Mouse (Mus musculus): ENCODE data around the gene Fam13c. TPM values are rescaled to one million over a fixed set of nuclear protein-coding genes. Genes with fewer than 3 reads are reported as not detected.

The Fam13c gene
- polyA plus RNA-seq, 1 experiment, result 15.0 TPM

DNA sequence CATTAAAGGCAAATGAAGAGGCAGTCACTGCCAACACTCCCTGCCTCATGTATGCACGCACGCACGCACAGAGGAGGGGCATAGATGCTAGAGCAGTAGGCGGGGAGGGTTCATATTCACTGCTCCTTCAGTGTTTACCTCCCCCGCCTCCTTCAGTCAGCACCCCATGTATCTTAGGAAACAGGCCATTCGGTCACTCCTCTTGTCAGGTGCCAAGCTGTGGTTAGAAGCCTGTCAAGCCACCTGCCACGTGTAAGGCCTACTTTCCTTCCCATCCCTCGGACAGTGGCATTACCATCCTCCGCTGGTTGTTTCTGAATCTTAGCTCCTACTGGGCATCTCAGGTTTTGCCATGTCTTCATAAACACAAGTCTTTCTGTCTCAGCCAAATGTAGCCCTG lies 99.0 kb downstream of the Fam13c start:
- no peak overlapping the region for H3K4me2 ChIP-seq (ENCODE audit: low read depth)

DNA sequence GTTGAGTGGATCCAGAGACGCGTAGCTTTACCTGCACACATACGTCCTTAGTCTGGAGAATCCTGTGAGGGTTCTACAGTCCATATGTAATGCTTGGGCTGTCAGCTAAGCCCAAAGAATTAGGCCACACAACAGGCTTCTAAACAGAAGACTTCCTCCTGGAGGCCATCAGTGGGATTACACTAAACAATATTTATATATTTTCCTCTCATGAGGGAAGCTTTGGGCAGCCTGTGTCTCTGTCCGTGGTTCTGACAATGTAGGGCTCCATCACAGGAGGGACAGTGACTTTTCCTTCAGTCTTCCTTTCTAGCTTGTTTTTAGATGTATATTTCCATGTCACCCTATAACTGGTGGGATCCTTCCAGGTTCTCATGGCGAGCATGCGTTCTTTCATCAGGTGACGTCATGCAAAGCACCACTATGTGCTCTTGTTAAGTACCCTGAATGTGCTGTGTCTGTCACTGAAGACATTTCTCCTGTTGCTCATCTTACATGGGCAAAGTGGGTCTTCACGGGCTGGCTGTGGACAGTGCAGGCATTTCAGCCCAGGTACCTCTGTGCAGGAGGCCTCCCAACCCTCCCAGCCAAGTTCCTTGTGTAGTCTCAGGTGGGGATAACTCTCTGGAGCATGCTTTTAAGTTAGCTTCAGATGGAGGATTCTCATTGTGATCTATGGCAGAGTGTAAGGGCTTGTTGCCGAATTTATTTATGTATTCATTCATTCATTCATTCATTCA lies 100.3 kb downstream of the Fam13c start:
- H3ac ChIP-seq (ENCODE audit: control insufficient read depth, insufficient read length), result no peak overlapping the region
- H3K36me3 ChIP-seq (ENCODE audit: control insufficient read depth, insufficient read depth), result peaks cover 46% of the 10 kb centered on the region
- H3K79me2 ChIP-seq (ENCODE audit: control insufficient read depth, insufficient read depth), result no peaks in the 10 kb centered on the region
- no peak overlapping the region for H3K4me3 ChIP-seq
- no peaks in the 10 kb centered on the region for H3K27me3 ChIP-seq (ENCODE audit: control insufficient read depth, insufficient read depth, insufficient read length)
- H3K4me2 ChIP-seq (ENCODE audit: low read depth), result no peak overlapping the region
- TF ChIP-seq CEBPB (IDR thresholded peaks at IDR 0.05; ENCODE audit: insufficient read depth, poor library complexity, severe bottlenecking) (no peak), USF1 (IDR thresholded peaks at IDR 0.05; ENCODE audit: low read depth) (no peak), POLR2A (IDR thresholded peaks at IDR 0.05; ENCODE audit: insufficient read length, low read depth) (no peak), POLR2AphosphoS2 (IDR thresholded peaks at IDR 0.05; ENCODE audit: insufficient read length, low read depth) (no peak), E2F4 (IDR thresholded peaks at IDR 0.05; ENCODE audit: insufficient read depth) (no peak), SRF (IDR thresholded peaks at IDR 0.05; ENCODE audit: control insufficient read depth, insufficient read length, low read depth) (no peak), MYOD1 (IDR thresholded peaks at IDR 0.05; ENCODE audit: control insufficient read depth in 1 of 3, insufficient read length in 2 of 3, low read depth in 2 of 3) (no peak), REST (IDR thresholded peaks at IDR 0.05; ENCODE audit: insufficient read depth, insufficient read length) (peak; percentile 70), MAX (IDR thresholded peaks at IDR 0.05; ENCODE audit: low read depth) (no peak)

More for the DNA sequence above, 99.0 kb downstream of the Fam13c start:
- Histone ChIP-seq H3ac (ENCODE audit: control insufficient read depth, insufficient read length) (no peak overlapping the region), H3K27me3 (ENCODE audit: control insufficient read depth, insufficient read depth, insufficient read length) (no peaks in the 10 kb centered on the region), H3K79me2 (ENCODE audit: control insufficient read depth, insufficient read depth) (no peaks in the 10 kb centered on the region), H3K36me3 (ENCODE audit: control insufficient read depth, insufficient read depth) (peaks cover 56% of the 10 kb centered on the region), H3K4me3 (no peak overlapping the region)
- peak in 1 of 3 experiments; percentile 19 for TF ChIP-seq MYOD1 (IDR thresholded peaks at IDR 0.05; ENCODE audit: control insufficient read depth in 1 of 3, insufficient read length in 2 of 3, low read depth in 2 of 3)
- no peak for TF ChIP-seq E2F4 (IDR thresholded peaks at IDR 0.05; ENCODE audit: insufficient read depth)

DNA sequence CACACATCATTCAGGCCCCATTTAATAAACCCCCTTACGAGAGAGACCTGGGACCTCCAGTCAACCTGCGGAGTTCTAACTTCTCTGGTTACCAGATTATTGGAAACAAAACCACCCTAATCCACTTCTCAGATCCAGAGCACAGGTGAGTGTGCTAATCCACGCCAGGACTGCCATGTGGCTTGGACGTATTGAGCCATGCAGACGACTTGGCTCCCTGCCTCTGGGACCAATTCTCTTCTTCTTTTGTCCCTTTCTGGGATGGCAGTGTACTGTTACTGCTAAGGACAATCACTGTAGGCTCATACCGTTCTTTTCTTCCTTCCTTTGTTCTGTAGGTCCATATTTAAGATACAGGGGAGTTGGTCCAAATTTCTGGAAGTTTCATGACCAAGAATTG lies 102.6 kb downstream of the Fam13c start:
- Histone ChIP-seq H3K79me2 (ENCODE audit: control insufficient read depth, insufficient read depth) (no peaks in the 10 kb centered on the region), H3K4me2 (ENCODE audit: low read depth) (no peak overlapping the region), H3K36me3 (ENCODE audit: control insufficient read depth, insufficient read depth) (peaks cover 39% of the 10 kb centered on the region), H3K4me3 (no peak overlapping the region), H3ac (ENCODE audit: control insufficient read depth, insufficient read length) (no peak overlapping the region), H3K27me3 (ENCODE audit: control insufficient read depth, insufficient read depth, insufficient read length) (no peaks in the 10 kb centered on the region)
- no peak for TF ChIP-seq REST (IDR thresholded peaks at IDR 0.05; ENCODE audit: insufficient read depth, insufficient read length)
- TF ChIP-seq MYOD1 (IDR thresholded peaks at IDR 0.05; ENCODE audit: control insufficient read depth in 1 of 3, insufficient read length in 2 of 3, low read depth in 2 of 3), result no peak
- TF ChIP-seq E2F4 (IDR thresholded peaks at IDR 0.05; ENCODE audit: insufficient read depth), result no peak
- TF ChIP-seq TCF3 (IDR thresholded peaks at IDR 0.05; ENCODE audit: insufficient read length, low read depth), result no peak
- TF ChIP-seq MYOG (IDR thresholded peaks at IDR 0.05; ENCODE audit: control insufficient read depth in 1 of 3, insufficient read depth in 1 of 3, insufficient read length in 2 of 3, low read depth in 2 of 3), result no peak
- TF ChIP-seq USF1 (IDR thresholded peaks at IDR 0.05; ENCODE audit: low read depth), result no peak
- no peak for TF ChIP-seq SRF (IDR thresholded peaks at IDR 0.05; ENCODE audit: control insufficient read depth, insufficient read length, low read depth)
- no peak for TF ChIP-seq POLR2A (IDR thresholded peaks at IDR 0.05; ENCODE audit: insufficient read length, low read depth)

DNA sequence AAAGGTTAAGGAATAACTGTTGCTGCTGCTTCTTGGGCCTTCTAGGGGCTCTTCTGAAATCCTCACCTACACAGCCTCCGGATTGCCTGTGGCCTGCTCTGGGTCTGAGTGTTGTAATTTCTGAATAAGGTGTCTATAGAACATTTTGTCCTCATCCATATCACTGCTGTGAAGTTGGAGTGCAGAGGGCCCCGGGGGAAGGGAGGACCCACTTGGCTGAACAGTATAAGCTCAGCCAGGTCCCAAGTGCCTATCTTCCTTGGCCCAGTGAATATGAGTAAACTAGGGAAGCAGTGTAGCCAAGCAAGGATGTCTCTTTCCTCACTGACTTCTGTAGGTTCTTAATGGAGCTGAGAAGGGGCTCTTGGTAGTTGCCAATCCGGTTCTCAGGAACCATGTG lies 112.2 kb downstream of the Fam13c start:
- Histone ChIP-seq H3K36me3 (ENCODE audit: control insufficient read depth, insufficient read depth) (peaks cover 48% of the 10 kb centered on the region), H3K4me3 (no peak overlapping the region), H3K27me3 (ENCODE audit: control insufficient read depth, insufficient read depth, insufficient read length) (no peaks in the 10 kb centered on the region), H3ac (ENCODE audit: control insufficient read depth, insufficient read length) (no peak overlapping the region), H3K4me2 (ENCODE audit: low read depth) (no peak overlapping the region), H3K79me2 (ENCODE audit: control insufficient read depth, insufficient read depth) (no peaks in the 10 kb centered on the region)
- TF ChIP-seq MYOG (IDR thresholded peaks at IDR 0.05; ENCODE audit: control insufficient read depth in 1 of 3, insufficient read depth in 1 of 3, insufficient read length in 2 of 3, low read depth in 2 of 3) (no peak), TCF12 (IDR thresholded peaks at IDR 0.05; ENCODE audit: insufficient read depth, poor library complexity, severe bottlenecking) (no peak), POLR2A (IDR thresholded peaks at IDR 0.05; ENCODE audit: insufficient read length, low read depth) (no peak)

DNA sequence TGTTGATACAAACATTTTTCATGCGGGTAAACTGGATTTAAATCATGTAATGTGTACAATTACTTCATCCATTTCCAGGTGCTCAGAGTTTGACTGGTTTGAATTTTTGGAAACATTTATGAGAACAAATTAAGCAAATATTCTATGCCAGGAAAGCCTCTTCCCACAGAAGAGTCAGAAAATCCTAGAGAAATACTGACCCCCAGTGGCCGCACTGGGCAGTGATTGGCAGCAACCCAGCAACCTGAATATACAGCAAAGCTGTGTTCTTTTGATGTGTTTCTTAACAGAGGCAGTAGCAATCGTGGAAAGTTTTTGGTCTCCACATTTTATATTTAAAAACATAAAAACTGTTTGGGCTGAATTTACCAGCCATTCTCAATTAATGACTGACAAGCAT lies 123.4 kb downstream of the Fam13c start:
- H3K79me2 ChIP-seq (ENCODE audit: control insufficient read depth, insufficient read depth), result no peaks in the 10 kb centered on the region
- no peak overlapping the region for H3ac ChIP-seq (ENCODE audit: control insufficient read depth, insufficient read length)
- peaks cover 4% of the 10 kb centered on the region for H3K36me3 ChIP-seq (ENCODE audit: control insufficient read depth, insufficient read depth)
- H3K27me3 ChIP-seq (ENCODE audit: control insufficient read depth, insufficient read depth, insufficient read length), result no peaks in the 10 kb centered on the region
- no peak for TF ChIP-seq MAX (IDR thresholded peaks at IDR 0.05; ENCODE audit: low read depth)
- TF ChIP-seq MYOD1 (IDR thresholded peaks at IDR 0.05; ENCODE audit: control insufficient read depth in 1 of 3, insufficient read length in 2 of 3, low read depth in 2 of 3), result no peak
- TF ChIP-seq CEBPB (IDR thresholded peaks at IDR 0.05; ENCODE audit: insufficient read depth, poor library complexity, severe bottlenecking), result no peak
- TF ChIP-seq POLR2A (IDR thresholded peaks at IDR 0.05; ENCODE audit: insufficient read length, low read depth), result no peak
- TF ChIP-seq TCF12 (IDR thresholded peaks at IDR 0.05; ENCODE audit: insufficient read depth, poor library complexity, severe bottlenecking), result no peak
- TF ChIP-seq TCF3 (IDR thresholded peaks at IDR 0.05; ENCODE audit: insufficient read length, low read depth), result no peak
- no peak for TF ChIP-seq REST (IDR thresholded peaks at IDR 0.05; ENCODE audit: insufficient read depth, insufficient read length)
- no peak for TF ChIP-seq E2F4 (IDR thresholded peaks at IDR 0.05; ENCODE audit: insufficient read depth)
- TF ChIP-seq SRF (IDR thresholded peaks at IDR 0.05; ENCODE audit: control insufficient read depth, insufficient read length, low read depth), result no peak
- TF ChIP-seq USF1 (IDR thresholded peaks at IDR 0.05; ENCODE audit: low read depth), result no peak
- no peak for TF ChIP-seq POLR2AphosphoS2 (IDR thresholded peaks at IDR 0.05; ENCODE audit: insufficient read length, low read depth)
- no peak for TF ChIP-seq MYOG (IDR thresholded peaks at IDR 0.05; ENCODE audit: control insufficient read depth in 1 of 3, insufficient read depth in 1 of 3, insufficient read length in 2 of 3, low read depth in 2 of 3)
- H3K4me3 ChIP-seq, result no peak overlapping the region
- no peak overlapping the region for H3K4me2 ChIP-seq (ENCODE audit: low read depth)

Measured in myocyte (in vitro differentiated cells).